Mouse (Mus musculus): ENCODE measurements around the gene Mob3a. TPM values are rescaled to one million over a fixed set of nuclear protein-coding genes. Genes with fewer than 3 reads are reported as not detected.
A peak's percentile ranks its signal among the peaks of the same experiment; 100 is the strongest.

Mob3a gene
- polyA plus RNA-seq, 1 experiment from 2014 or later, result 42.3 TPM

GRCm38 (mm10) chr10:80663485-80664196 lies 38.1 kb downstream of the Mob3a start:
- H3K27ac ChIP-seq (ENCODE audit: low read length), result peak overlapping the region; percentile 92
- 30% methylated on average over 5 of the region's 5 CpGs for WGBS

DNA sequence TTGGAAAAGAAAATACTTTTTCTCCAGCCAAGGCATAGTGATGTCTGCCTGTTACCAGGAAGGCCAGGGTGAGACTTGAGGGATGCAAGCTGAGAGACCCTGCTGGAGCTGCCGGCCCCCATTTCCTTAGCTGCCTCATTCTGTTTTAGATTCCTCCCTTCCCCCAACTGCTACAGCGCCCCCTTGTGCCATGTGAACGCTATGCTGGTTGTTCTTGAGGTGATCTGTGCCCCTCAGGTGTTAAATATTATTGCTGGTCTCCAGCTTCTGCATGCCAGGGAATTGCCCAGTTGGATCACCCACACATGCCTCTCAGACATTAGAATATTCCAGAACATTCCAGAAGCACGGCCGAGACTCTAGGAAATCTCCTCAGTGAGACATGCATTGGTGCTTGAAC lies 40.6 kb downstream of the Mob3a start:
- Histone ChIP-seq H3K27me3 (ENCODE audit: control insufficient read depth, insufficient read depth, low read depth, low read length) (no peaks in the 10 kb centered on the region), H3K36me3 (ENCODE audit: control insufficient read depth, insufficient read depth, low read length) (peaks cover 1% of the 10 kb centered on the region; the same call in 1 of the 2 replicates), H3K9me3 (ENCODE audit: control insufficient read depth, low read length) (no peaks in the 10 kb centered on the region), H3K27ac (ENCODE audit: low read length) (no peak overlapping the region), H3K4me3 (ENCODE audit: low read length) (no peak overlapping the region), H3K9ac (ENCODE audit: low read length) (no peak overlapping the region), H3K4me2 (ENCODE audit: low read depth, low read length) (no peak overlapping the region), H3K4me1 (replicated peaks; ENCODE audit: control insufficient read depth, insufficient read depth, low read length) (peaks cover 40% of the 10 kb centered on the region)
- 31% methylated on average over 5 of the region's 5 CpGs for WGBS
- ATAC-seq (ENCODE audit: low read depth), result no peak

More at GRCm38 (mm10) chr10:80663485-80664196, 38.1 kb downstream of the Mob3a start:
- Histone ChIP-seq H3K36me3 (ENCODE audit: control insufficient read depth, insufficient read depth, low read length) (peaks cover 18% of the 10 kb centered on the region), H3K9me3 (ENCODE audit: control insufficient read depth, low read length) (no peaks in the 10 kb centered on the region), H3K4me2 (ENCODE audit: low read depth, low read length) (no peak overlapping the region), H3K4me1 (replicated peaks; ENCODE audit: control insufficient read depth, insufficient read depth, low read length) (peaks cover 39% of the 10 kb centered on the region), H3K27me3 (ENCODE audit: control insufficient read depth, insufficient read depth, low read depth, low read length) (no peaks in the 10 kb centered on the region), H3K9ac (ENCODE audit: low read length) (no peak overlapping the region), H3K4me3 (ENCODE audit: low read length) (no peak overlapping the region)
- no peak for ATAC-seq (ENCODE audit: low read depth)

DNA sequence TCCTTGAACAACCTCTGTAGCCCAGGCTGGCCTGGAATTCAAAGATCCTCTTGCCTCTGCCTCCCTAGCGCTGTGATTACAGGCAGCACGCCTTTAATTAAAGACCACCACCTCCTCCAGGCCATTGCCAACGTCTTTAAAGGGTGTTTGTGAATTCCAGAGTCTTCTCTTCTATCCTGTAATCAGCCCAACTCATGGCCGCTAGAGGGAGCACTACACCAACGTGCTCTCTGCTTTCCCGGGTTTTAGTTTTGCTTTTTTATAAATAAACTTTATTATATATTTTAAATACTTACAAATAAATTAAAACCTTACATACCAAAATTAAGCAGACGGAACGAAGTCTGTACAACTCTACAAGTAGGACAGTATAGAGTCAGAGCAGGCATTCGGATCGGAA lies 42.6 kb downstream of the Mob3a start:
- H3K9ac ChIP-seq (ENCODE audit: low read length), result peak overlapping the region; percentile 51
- no peak overlapping the region for H3K27ac ChIP-seq (ENCODE audit: low read length)
- H3K4me1 ChIP-seq (replicated peaks; ENCODE audit: control insufficient read depth, insufficient read depth, low read length), result peaks cover 37% of the 10 kb centered on the region
- peak overlapping the region; percentile 48 for H3K4me2 ChIP-seq (ENCODE audit: low read depth, low read length)
- no peak for ATAC-seq (ENCODE audit: low read depth)
- H3K27me3 ChIP-seq (ENCODE audit: control insufficient read depth, insufficient read depth, low read depth, low read length), result no peaks in the 10 kb centered on the region
- 11% methylated on average over 10 of the region's 10 CpGs for WGBS
- no peaks in the 10 kb centered on the region for H3K36me3 ChIP-seq (ENCODE audit: control insufficient read depth, insufficient read depth, low read length)
- no peaks in the 10 kb centered on the region for H3K9me3 ChIP-seq (ENCODE audit: control insufficient read depth, low read length)
- H3K4me3 ChIP-seq (ENCODE audit: low read length), result peak overlapping the region; percentile 41

DNA sequence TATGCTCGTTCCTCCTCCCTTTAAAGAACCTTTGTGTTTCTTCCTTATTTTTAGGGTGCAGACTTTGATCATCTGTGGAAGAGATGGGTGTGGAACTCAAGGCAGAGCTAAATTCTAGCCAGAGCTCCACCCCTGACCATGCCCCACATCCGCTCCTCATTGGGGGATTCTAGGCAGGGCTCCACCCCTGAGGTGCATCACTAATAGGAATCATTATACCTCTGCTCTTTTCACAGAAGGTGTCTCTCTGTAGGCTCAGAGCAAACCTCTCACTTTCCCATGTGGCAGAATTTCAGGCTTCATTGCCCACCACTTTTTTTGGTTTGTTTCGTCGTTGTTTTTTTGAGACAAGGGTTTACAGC lies 43.0 kb downstream of the Mob3a start:
- 66% methylated on average over 4 of the region's 4 CpGs for WGBS
- no peak overlapping the region for H3K4me2 ChIP-seq (ENCODE audit: low read depth, low read length)
- H3K27ac ChIP-seq (ENCODE audit: low read length), result no peak overlapping the region
- no peaks in the 10 kb centered on the region for H3K9me3 ChIP-seq (ENCODE audit: control insufficient read depth, low read length)
- no peak overlapping the region for H3K4me3 ChIP-seq (ENCODE audit: low read length)
- H3K27me3 ChIP-seq (ENCODE audit: control insufficient read depth, insufficient read depth, low read depth, low read length), result no peaks in the 10 kb centered on the region
- peak overlapping the region; percentile 39; the same call in 1 of the 2 replicates for H3K9ac ChIP-seq (ENCODE audit: low read length)
- ATAC-seq (ENCODE audit: low read depth), result no peak
- H3K4me1 ChIP-seq (replicated peaks; ENCODE audit: control insufficient read depth, insufficient read depth, low read length), result peaks cover 37% of the 10 kb centered on the region
- H3K36me3 ChIP-seq (ENCODE audit: control insufficient read depth, insufficient read depth, low read length), result no peaks in the 10 kb centered on the region

DNA sequence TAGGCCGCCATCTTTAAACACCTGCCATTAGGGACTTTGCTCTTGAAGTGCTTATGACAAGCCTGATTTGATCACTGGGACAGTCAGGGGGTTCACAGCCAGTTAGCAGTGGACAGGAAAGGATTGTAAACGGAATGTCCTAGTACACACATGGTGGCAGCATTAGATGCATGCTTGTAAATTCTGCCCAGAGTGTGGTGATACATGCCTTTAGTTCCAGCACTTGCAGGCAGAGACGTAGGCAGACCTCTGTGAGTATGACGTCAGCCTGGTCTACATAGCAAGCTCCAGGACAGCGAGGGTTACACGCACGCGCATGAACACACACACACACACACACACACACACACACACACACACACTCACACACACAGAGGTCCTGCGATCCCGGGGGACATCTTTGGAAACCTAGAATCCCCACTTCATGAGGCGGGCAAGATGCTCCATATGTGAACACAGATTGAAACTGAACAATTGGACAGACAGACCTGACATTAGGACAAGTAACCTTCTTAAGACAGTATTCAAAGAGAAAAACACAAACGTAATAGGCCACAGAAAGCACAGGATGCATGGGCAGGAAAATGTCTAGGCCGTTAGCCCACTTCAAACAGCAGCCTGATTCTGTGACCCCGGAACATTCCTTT lies 43.5 kb downstream of the Mob3a start:
- no peak for ATAC-seq (ENCODE audit: low read depth)

DNA sequence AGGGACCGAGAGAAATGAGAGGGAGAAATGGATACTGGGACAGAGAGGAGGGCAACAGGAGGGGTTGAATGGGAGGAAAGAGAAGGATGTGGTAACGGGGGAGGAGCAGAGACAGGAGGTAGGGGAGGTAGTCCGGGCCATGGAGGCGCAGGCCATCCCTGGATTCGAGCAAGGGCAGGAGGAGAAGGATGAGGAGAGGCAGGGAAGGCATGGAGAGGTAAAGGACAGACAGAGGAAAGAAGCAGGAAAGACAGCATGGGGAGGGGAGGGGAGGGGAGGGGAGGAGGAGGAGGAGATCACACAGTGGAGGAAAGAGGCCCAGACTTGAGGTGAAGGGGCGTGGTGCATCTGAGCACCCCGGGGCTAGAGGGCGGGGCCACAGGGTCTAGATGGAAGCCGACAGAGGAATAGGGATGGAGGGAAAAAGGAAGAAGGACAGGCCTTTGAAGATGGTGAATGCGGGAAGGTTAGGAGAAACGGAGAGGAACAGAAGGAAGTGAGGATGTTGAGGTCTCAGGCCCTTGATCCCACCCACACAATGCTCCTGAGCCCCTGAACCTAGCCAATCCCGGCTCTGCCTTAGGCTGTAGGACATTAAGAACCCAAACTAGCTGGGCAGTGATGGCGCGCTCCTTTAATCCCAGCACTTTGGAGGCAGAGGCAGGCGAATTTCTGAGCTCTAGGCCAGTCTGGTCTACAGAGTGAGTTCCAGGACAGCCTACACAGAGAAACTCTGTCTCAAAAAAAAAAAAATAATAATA lies 44.7 kb downstream of the Mob3a start, which contains the start of gene Btbd2:
Gene Btbd2 (minus strand): TSS at position 209 of the 761 bp plus-strand sequence.
- H3K9ac ChIP-seq (ENCODE audit: low read length), result peak within 1 kb of the TSS; percentile 97
- H3K9me3 ChIP-seq (ENCODE audit: control insufficient read depth, low read length), result no peaks in the 10 kb centered on the region
- H3K36me3 ChIP-seq (ENCODE audit: control insufficient read depth, insufficient read depth, low read length), result no peaks in the 10 kb centered on the region
- no peaks in the 10 kb centered on the region for H3K27me3 ChIP-seq (ENCODE audit: control insufficient read depth, insufficient read depth, low read depth, low read length)
- peak within 1 kb of the TSS; percentile 90 for H3K4me3 ChIP-seq (ENCODE audit: low read length)
- peak within 1 kb of the TSS; percentile 93 for H3K4me2 ChIP-seq (ENCODE audit: low read depth, low read length)
- WGBS, result 16% methylated on average over 15 of the region's 15 CpGs
- peaks cover 27% of the 10 kb centered on the region for H3K4me1 ChIP-seq (replicated peaks; ENCODE audit: control insufficient read depth, insufficient read depth, low read length)
- ATAC-seq (ENCODE audit: low read depth), result peak; percentile 26; the same call in 1 of the 2 replicates
- H3K27ac ChIP-seq (ENCODE audit: low read length), result peak within 1 kb of the TSS; percentile 86

More for the DNA sequence above, 43.5 kb downstream of the Mob3a start:
- Histone ChIP-seq H3K4me3 (ENCODE audit: low read length) (no peak overlapping the region), H3K27me3 (ENCODE audit: control insufficient read depth, insufficient read depth, low read depth, low read length) (no peaks in the 10 kb centered on the region), H3K27ac (ENCODE audit: low read length) (no peak overlapping the region), H3K4me2 (ENCODE audit: low read depth, low read length) (no peak overlapping the region), H3K9ac (ENCODE audit: low read length) (no peak overlapping the region), H3K36me3 (ENCODE audit: control insufficient read depth, insufficient read depth, low read length) (no peaks in the 10 kb centered on the region), H3K4me1 (replicated peaks; ENCODE audit: control insufficient read depth, insufficient read depth, low read length) (peaks cover 32% of the 10 kb centered on the region), H3K9me3 (ENCODE audit: control insufficient read depth, low read length) (no peaks in the 10 kb centered on the region)
- 81% methylated on average over 14 of the region's 14 CpGs for WGBS

- no peaks in the 10 kb centered on the region for H3K36me3 ChIP-seq (ENCODE audit: control insufficient read depth, insufficient read depth, low read length)
- H3K9me3 ChIP-seq (ENCODE audit: control insufficient read depth, low read length), result no peaks in the 10 kb centered on the region
- no peaks in the 10 kb centered on the region for H3K27me3 ChIP-seq (ENCODE audit: control insufficient read depth, insufficient read depth, low read depth, low read length)
- H3K9ac ChIP-seq (ENCODE audit: low read length), result peak overlapping the region; percentile 97
- peak overlapping the region; percentile 86 for H3K27ac ChIP-seq (ENCODE audit: low read length)
- H3K4me3 ChIP-seq (ENCODE audit: low read length), result peak overlapping the region; percentile 90
- H3K4me1 ChIP-seq (replicated peaks; ENCODE audit: control insufficient read depth, insufficient read depth, low read length), result peaks cover 26% of the 10 kb centered on the region
- peak overlapping the region; percentile 93 for H3K4me2 ChIP-seq (ENCODE audit: low read depth, low read length)
- ATAC-seq (ENCODE audit: low read depth), result peak; percentile 89
- 2% methylated on average over 58 of the region's 72 CpGs for WGBS
These were observed 45.5 kb downstream of the Mob3a start for GRCm38 (mm10) chr10:80656130-80656862.

DNA sequence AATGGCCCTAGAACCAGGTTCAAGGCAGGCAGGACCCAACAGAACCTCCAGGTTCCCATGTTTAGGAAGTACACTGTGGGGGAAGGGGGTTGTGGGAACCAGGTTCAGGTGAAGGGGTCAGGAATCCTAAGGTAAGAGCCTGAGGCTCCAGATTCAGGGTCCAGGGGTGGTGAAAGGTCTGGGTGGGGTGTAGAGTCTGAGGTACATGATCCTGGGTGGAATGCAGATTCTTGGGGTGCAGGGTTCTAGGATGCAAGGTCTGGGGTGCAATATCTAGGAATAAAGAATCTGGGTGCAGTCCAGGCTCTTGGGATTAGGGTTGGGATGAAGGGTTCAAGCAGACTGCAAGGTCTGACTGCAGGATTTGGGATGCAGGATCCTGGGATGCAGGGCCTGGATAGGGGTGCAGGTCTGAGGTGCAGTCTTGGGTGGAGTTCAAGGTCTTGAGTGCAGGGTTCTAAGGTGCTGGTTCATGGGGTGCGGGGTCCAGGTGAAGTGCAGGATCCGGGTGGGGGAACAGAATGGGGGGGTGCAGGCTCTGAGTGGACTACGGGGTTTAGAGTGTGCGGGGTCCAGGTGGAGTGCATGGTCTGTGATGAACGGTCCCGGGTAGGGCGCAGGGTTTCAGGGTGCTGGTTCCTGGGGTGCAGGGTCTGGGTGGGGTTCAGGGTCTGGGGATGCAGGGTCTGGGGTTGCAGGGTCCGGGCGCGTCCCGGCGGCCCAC lies 46.2 kb downstream of the Mob3a start:
- WGBS, result under 1% methylated on average over 12 of the region's 12 CpGs
- Histone ChIP-seq H3K9ac (ENCODE audit: low read length) (peak overlapping the region; percentile 97), H3K36me3 (ENCODE audit: control insufficient read depth, insufficient read depth, low read length) (no peaks in the 10 kb centered on the region), H3K27me3 (ENCODE audit: control insufficient read depth, insufficient read depth, low read depth, low read length) (no peaks in the 10 kb centered on the region), H3K4me3 (ENCODE audit: low read length) (peak overlapping the region; percentile 90), H3K27ac (ENCODE audit: low read length) (peak overlapping the region; percentile 68), H3K4me2 (ENCODE audit: low read depth, low read length) (peak overlapping the region; percentile 93), H3K9me3 (ENCODE audit: control insufficient read depth, low read length) (no peaks in the 10 kb centered on the region), H3K4me1 (replicated peaks; ENCODE audit: control insufficient read depth, insufficient read depth, low read length) (peaks cover 23% of the 10 kb centered on the region)
- ATAC-seq (ENCODE audit: low read depth), result peak; percentile 46

Data from lung, embryonic 16.5 days (tissue).